Mouse (Mus musculus) hindlimb bud, embryonic 11.5 days (tissue): ENCODE measurements at regions not wholly inside any gene's neighbourhood (a gene's known extent, or its start where the extent isn't known, plus 50 kb on each side); places are given as distances from the start of the nearest gene placed in this dataset.
A peak's percentile ranks its signal among the peaks of the same experiment; 100 is the strongest.

Source experiments
- DNase-seq: peaks from one replicate; pipeline ENCODE4 v3.0.0-alpha.2; 2012; ENCODE audit warnings: low read depth, low spot score; ENCODE audit errors: extremely low spot score

DNA sequence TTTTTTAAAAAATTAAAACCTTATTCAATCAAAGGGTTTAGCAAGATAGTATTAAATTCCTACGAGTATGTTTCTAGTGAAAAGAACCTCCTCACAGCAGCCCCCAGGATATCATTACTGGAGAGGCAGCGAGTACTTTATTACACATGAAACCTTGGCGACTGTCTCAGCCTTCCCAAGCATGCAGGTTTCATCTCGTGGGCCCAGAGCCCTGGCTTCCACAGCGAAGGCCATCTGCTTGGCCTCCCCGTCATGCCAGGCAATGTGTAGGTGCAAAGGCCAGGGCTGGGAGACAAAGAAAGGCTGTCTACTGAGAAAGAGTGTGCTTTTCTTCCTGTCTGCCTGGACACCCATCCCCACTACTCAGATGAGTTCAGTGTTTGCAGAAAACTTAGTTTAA, 247.0 kb downstream of the Ptprc start:
- DNase-seq = no peak

DNA sequence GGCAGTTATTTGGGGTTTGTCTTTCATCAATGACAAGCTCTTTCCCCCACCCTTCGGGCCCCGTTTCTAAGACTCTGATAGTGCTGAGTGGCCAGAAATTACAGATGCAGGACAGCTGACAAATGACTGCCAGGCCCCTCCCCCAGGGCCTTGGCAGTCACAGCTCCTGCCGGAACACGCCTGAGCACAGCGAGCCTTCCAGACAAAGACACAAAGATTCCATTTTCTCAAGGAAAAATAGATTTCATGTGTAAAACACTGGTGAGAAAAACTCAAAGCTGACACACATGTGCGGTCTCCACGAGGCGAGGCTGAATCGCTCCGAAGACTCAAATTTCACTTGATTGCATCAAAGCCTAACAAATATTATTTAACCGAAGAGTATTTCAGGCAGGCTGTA, 247.6 kb downstream of the Ptprc start:
- no peak for DNase-seq

GRCm38 (mm10) chr1:137926326-137926725, 249.2 kb downstream of the Ptprc start:
- no peak for DNase-seq

GRCm38 (mm10) chr1:137924156-137924555, 251.4 kb downstream of the Ptprc start:
- no peak for DNase-seq

- no peak for DNase-seq
Measured at GRCm38 (mm10) chr1:137923705-137924104, 251.8 kb downstream of the Ptprc start.

GRCm38 (mm10) chr1:137922769-137923168, 252.7 kb downstream of the Ptprc start:
- DNase-seq = no peak

DNA sequence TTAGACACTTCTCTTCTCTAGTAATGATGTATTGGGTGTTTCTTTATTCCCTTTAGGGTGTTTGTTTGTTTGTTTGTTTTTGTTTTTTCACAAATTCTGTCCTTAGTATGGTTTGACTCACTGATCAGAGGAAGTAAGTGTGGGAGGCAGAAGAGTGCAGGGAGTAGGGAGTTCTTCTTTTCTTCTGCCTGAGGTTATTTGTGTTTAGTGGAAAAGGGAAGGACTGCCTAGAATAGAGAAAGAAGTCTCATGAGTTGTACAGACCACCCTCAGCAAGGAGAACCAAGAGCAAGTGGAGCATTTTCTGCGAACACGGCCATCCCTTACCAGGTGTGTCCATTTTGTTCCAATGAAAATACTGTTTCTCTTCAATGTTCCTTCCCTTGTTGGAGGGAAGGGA, 253.9 kb downstream of the Ptprc start:
- DNase-seq = no peak

DNA sequence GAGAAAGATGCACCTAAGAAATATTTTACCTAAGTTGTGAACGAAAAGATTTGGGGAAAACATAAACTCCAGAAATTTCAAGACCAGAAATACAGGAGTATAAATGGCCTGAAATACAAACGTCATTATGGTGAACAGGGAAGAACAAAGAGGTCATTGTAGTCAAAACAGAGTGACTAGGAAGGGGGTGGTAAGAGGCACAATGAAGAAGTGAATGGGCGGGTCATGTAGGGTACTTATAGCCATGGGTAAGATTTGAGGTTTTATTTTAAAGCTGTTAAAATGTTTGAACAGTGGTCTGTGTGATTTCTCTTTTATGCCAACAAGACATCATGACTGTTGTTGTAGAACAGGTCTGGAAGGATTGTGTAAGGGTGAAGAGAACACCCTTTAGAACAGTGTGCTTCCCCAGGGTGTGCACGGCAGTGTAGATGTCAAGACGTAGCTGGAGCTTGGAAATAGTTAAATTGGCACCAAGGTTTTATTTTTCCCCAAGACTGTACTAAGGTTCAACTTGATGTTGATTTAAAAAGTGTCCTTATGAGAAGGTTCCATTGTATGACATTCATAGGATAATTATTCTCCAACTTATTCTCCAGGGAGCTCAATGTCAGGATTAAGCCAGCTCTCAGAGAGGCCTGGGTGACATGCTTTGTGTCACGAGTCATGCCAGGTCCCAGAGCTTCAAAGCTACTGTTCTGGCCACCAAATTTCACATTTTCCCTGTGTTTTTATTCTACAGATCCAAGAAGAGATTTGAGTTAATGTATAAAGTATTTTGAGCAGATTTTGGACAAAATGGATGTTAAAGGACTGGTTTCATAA, 255.6 kb downstream of the Ptprc start:
- no peak for DNase-seq

GRCm38 (mm10) chr1:137917449-137917848, 258.1 kb downstream of the Ptprc start:
- no peak for DNase-seq

- DNase-seq = peak; percentile 71
Measured at GRCm38 (mm10) chr1:137906883-137907282, 268.6 kb downstream of the Ptprc start.

GRCm38 (mm10) chr1:137906477-137906876, 269.0 kb downstream of the Ptprc start:
- no peak for DNase-seq

GRCm38 (mm10) chr1:137905566-137905965, 269.9 kb downstream of the Ptprc start:
- no peak for DNase-seq

DNA sequence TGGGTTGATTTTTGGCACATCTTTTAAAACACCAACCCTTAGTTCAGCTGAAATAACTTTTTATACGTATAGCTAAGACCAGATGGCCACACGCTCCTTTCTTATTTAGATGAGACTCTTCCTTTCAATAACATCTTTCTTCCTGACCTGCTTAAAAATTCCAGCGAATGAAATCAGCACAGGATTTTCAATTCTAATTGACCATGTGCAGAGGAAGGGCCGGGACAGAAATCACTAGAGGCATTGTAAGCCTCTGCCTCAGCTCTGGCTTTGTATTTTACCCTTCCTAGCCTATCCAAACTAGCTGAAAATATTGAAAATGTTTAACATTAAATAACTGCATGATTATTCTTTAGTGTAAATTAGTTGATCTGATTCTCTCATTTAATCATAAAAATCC, 272.2 kb downstream of the Ptprc start:
- DNase-seq = no peak

DNA sequence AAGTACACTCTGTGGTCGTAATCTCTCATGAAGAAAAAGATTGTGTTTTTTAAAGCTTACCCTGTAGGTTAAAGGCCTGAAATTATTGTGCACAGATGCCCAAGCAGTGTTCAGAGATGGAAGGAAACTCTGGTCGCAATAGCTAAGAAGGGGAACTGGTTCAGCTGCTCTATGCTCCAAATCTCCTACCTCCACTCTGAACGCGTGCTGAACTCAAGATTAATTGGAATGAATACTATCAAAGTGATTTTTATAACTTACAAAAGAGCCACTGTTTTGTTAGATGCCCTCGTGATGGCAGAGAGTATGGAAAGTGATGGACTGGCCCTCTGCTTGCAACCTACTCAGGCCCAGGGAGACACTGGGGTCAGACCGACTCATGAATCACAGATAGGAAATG, 272.6 kb downstream of the Ptprc start:
- DNase-seq = no peak

- no peak for DNase-seq
Measured at GRCm38 (mm10) chr1:137901996-137902395, 273.5 kb downstream of the Ptprc start.

DNA sequence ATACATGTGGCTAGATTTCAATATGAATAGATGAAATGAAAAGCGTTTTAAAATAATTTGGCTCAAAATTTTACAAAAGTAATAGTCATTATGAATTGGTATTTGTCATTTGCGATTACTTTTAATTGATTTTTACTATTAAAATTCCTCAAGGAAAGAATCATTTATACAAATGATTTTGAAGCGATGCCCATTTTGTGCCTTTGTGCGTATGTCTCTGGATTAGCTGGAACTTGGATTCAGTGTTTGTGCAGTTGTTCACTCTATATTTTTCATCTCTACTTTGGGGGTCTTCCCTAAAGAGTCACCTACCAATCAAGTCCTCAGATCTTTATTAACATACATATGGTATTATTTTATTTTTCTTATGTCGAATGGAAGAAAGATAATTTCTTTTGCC, 274.3 kb downstream of the Ptprc start:
- DNase-seq = no peak

DNA sequence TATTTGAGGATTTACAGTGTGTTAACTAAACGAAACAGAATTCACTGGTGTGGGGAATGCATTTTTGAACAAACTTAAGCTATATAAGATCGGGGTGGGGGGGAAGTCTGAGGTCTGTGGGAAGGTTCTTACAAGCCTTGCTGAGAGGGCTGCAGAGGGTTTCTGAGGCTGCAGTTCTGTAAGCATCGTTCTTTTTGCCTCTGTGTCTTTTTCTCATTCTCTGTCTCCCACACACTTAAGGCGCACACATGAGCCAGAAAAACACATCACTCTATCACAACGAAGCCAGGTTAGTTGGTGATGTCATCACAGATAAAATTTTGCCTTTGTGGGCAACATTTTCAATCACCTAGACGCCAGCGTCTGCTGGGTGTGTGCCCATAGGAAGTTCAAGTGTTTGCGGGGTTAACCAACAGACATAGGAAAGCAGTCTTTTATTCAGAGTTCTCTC, 274.9 kb downstream of the Ptprc start:
- DNase-seq = no peak

GRCm38 (mm10) chr1:137899916-137900601, 275.4 kb downstream of the Ptprc start:
- DNase-seq = peak; percentile 89

DNA sequence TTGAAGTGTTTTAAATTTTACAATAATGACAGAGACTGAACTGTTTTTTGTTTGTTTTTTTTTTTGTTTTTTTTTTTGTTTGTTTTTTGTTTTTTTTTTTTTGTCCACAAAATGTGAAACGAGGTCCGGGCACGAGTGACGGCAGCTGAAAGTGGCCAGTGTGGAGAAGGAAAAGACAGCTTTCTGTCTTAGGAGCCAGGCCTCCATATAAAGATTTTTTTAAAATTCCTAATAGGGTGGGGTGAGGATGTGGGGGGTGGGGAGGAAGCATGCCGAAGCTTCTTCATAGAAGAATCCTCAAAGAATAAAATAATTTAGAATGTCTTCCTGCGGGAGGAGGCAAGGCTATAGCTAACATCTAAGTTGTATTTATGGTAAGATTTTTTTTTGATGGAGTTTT, 276.2 kb downstream of the Ptprc start:
- no peak for DNase-seq

- no peak for DNase-seq
Measured at GRCm38 (mm10) chr1:137898891-137899290, 276.6 kb downstream of the Ptprc start.

DNA sequence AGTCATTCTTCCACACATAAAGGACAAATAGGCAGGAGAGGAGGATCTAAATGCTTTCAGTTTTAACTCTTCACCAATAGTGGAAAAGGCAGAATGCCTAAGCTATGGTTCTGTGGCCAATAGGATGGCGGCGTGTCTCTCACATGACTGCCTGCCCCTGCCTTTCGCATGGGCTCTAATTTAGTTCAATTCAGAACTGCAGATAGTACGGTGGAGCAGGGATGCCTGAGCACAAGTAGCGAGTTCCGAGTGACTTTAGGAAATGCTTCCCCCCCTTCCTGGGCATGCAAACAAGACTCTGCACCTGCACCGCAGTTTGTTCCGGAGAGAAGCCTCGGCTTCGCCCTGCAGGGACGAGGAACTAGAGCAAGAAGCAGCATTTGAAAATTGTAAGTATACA, 277.1 kb downstream of the Ptprc start:
- peak; percentile 82 for DNase-seq

- DNase-seq = no peak
Measured at GRCm38 (mm10) chr1:137881656-137882055, 293.9 kb downstream of the Ptprc start.
